Mouse (Mus musculus): ENCODE results near the gene Mrpl47.
"Not testable (repeated sequence)": the region's sequence is repeated elsewhere in the genome, so short reads cannot be mapped to it uniquely, and the experiment has no call there.

Mrpl47 gene

DNA sequence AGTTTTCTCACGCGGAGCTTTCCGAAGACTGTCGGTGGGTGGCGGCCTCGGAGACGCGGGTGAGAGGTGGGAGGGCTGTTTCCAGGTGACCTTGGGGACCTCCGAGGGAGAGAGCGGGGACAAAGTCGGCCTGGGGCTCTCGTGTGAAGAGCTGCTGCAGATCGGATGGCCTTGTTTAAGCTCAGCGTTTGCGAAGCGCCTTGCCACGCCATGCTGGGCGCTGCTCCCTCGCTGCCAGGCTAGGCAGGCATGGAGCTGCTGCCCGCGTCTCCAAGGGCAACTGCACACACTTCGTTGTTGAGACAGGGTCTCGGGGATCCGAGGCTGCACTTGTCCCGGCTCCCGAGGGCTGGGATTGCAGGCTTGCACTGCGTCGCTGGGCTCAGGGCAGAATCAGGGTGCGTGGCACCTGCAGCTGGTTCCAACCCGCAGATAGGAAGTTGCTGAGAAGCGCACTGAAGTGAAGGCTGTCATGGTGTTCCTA is at the start of gene Mrpl47:
Gene Mrpl47, minus strand, starts transcription at position 434 of the 484 bp plus-strand sequence.
- no peak for DNase-seq

DNA sequence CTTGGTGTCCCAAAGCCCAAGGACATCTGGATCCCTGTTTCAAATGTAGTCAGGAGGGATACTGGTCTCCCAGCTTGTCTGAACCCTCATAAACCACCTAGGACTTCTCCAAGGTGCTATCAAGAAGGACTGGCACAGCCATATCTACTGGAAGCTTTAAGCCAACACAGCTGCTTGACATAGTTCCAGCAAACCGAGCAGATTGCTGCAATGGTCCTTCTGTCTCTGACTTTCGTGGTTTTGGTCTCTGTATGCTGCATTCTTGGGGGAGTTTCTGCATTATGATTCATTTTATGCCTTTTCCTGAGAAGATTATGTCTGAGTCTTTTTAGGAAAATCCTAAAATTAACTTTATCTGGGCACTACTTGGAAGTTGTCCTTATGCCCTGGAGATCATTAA is 33.4 kb upstream of the Mrpl47 start:
- DNase-seq: no peak

DNA sequence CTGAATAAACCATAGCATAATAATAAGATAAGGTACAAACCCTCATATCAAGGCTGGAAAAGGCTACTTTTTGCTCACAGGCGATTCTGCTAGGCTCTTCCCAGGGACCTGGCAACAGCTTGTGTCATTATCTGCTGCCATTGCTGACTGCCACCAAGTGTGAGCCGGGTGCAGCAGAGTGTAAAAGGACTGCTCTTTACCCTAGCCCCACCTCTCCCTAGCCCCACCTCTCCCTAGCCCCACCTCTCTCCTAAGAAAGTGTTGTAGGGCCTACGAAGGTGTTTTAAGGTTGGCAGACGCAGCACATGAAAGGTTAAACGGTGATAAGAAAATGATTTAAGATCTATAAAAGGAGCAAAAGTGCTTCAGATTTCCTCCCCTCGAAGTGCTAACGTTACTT is 26.5 kb upstream of the Mrpl47 start:
- no peak for DNase-seq

- no peak for DNase-seq
Observed at GRCm38 (mm10) chr3:32762962-32763361, 25.6 kb upstream of the Mrpl47 start.

GRCm38 (mm10) chr3:32759212-32759611 is 21.8 kb upstream of the Mrpl47 start:
- no peak for DNase-seq

DNA sequence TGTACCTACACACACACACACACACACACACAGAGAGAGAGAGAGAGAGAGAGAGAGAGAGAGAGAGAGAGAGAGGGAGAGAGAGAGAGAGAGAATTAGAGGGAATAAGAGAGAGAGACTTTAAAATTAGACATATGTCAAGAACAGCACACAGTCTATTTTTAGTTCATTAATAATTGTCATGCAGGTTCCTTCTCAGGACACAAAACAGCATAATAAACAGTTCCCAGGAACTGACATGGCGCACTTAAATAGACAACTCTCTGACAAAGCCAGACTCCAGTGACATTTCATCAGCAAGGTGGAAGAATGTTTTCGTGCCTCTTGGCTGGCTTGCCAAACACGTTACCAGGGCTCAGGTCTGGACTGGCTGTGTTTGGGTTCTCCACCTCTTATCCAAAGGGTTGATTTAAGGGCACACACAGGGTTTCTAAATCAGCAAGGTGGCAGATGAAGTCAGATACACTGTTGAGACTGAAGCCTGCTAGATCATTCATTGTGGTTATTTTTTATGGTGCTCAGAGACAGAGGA is 17.0 kb upstream of the Mrpl47 start:
- no peak for DNase-seq

DNA sequence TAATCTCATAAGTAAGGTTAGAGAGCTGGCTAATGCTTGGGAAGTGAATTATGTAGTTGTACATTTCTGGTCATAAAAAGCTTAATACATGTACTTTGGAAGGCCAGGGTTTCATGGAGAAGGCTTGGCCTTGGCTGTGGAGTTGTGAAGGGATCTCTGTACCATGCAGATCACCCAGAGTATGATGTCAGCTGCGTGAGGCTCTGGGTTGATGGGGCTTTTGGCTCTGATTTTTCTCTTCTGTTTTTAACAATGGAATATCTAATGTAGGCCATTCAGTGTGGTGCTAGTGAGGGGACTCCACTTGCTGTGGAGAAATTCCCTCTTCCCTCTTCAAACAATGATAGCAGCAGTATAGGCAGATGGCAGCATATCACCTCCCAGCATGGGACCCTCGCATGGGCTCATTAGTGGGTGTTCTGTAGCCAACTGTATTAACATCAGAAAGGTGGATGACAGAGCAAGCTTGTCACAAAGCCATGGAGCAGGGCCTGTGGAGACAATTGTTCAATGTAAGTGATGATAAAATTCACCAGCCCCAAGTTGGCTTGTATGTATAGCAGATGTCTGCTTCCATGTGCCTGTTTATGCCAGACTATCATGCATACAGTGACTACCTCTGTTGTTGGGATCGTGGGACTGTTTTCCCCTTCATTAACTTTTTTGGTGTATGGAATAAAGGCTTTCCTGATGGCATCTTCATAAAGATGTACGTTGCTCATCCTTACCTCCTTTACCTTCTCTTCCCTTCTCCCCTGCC is 12.6 kb upstream of the Mrpl47 start:
- peak in 1 of 2 experiments; percentile 35 for DNase-seq

DNA sequence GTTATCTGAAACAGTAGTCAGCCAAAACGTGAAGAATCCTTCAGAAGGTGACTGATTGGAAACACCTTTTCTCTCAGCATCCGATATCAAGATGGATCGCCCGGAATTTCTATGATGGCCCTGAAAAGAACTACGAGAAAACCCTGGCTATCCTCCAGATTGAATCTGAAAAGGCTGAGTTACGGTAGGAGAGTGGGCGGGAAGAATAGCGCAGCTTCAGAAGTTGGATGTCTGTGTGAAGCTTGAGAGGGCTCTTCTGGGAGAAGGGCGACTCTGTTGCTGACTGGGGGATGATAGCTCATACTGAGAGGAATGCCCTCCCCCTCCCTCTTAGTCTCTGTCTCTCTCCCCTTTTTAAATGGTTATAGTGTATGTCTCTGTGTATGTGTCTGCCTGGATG is 11.0 kb upstream of the Mrpl47 start:
- no peak for DNase-seq

DNA sequence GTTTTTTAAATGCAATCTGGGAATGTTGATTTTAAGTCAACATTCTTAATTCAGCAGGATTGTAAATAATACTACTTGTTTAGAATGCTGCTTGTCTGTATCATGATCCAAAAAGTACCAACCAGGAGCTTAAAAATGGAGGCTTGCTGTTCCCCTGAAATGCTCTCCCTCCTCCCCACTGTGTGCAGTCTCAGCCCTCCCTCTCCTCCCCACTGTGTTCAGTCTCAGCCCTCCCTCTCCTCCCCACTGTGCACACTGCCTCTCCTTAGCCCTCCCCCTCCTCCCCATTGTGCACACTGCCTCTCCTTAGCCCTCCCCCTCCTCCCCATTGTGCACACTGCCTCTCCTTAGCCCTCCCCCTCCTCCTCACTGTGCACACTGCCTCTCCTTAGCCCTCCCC is 8.0 kb upstream of the Mrpl47 start:
- DNase-seq: not testable (repeated sequence)

- no peak for DNase-seq
Observed at GRCm38 (mm10) chr3:32745001-32745400, 7.6 kb upstream of the Mrpl47 start.

- no peak for DNase-seq
Observed at GRCm38 (mm10) chr3:32742276-32742780, 4.9 kb upstream of the Mrpl47 start.

DNA sequence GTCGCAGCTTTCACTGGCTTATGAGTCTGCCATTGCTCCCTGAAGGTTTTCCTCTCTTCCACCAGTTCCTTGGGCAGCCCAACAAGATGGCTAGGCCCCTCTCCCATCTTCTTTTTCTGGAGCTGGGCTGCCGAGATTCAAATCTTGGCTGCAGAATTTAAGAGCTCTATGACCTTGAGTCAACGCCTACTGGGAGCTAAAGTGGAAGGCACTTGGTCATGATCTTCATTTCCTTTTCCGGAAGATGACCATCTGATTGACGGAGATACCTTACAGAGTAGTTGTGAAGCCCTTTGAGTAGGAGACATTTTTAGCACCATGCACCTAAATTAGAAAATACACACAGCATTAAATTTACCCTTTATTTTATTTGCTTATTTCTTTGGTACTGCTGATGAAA is 1.1 kb upstream of the Mrpl47 start:
- no peak for DNase-seq

- DNase-seq: peak; percentile 97 to 98
Observed at GRCm38 (mm10) chr3:32736244-32737171, 897 bp downstream of the Mrpl47 start, which contains the start of gene Ndufb5. Ndufb5 (plus strand) TSS chr3:32736990.

DNA sequence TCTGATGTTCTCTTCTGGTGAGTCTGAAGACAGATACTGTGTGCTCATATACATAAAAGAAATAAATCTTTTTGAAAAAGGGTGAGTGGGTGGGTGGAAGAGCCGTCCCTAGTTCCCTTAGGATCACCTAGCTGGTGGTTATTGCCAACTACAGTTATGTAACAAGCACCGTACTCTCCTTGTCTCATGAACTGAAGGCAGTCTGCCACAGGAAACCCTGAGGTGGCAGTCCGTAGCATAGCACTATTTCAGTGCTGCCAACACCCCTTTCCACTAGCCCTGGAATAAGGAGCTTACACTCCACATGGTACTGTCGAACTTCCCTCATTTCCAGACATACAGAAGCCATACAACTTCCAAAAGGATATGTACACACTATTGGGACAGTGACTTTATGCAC is 9.5 kb downstream of the Mrpl47 start:
- no peak for DNase-seq

DNA sequence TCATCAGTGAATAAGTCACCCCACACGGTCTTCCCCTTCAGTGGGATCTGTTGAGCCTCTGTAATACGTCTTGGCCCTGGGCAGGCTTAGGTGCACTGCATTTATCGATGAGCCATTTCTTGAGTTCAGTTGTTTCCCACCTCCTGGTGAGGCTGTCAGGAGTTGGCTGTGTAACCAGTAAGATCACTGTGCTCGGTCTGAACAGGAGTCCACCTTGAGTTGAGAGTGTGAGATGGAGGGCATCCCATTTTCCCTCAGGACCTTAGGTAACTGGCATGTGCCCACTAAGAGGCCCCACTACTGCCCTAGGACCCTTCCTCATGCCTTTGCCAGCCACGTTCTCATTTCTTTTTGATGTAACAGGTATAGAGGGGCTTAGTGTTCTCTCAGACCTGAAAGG is 11.5 kb downstream of the Mrpl47 start:
- no peak for DNase-seq

DNA sequence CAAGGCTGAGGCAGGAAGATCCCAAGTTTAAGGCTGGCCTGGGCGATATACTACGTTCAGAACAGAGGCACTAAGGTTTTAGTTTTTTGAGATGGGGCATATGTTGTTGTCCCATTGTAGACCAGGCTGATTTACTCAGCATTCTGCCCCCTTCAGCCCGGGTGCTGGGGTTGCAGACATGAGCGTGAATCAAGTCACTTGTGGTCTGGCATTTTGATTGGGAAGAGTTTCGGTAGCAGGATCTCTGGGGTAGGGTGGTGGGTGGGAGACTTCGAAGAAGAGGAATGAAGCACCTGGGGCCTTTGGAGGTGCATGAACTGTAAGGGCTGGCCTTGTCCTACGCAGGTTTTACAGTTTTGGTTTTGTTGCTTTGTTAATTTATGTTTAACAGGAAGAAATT is 13.2 kb downstream of the Mrpl47 start:
- no peak for DNase-seq

- DNase-seq: no peak
Observed at GRCm38 (mm10) chr3:32718271-32718670, 19.1 kb downstream of the Mrpl47 start.

- DNase-seq: not testable (repeated sequence)
Observed at GRCm38 (mm10) chr3:32717403-32717802, 20.0 kb downstream of the Mrpl47 start.

- no peak for DNase-seq
Observed at GRCm38 (mm10) chr3:32713711-32714110, 23.7 kb downstream of the Mrpl47 start.

- no peak for DNase-seq
Observed at GRCm38 (mm10) chr3:32709388-32709787, 28.0 kb downstream of the Mrpl47 start.

DNA sequence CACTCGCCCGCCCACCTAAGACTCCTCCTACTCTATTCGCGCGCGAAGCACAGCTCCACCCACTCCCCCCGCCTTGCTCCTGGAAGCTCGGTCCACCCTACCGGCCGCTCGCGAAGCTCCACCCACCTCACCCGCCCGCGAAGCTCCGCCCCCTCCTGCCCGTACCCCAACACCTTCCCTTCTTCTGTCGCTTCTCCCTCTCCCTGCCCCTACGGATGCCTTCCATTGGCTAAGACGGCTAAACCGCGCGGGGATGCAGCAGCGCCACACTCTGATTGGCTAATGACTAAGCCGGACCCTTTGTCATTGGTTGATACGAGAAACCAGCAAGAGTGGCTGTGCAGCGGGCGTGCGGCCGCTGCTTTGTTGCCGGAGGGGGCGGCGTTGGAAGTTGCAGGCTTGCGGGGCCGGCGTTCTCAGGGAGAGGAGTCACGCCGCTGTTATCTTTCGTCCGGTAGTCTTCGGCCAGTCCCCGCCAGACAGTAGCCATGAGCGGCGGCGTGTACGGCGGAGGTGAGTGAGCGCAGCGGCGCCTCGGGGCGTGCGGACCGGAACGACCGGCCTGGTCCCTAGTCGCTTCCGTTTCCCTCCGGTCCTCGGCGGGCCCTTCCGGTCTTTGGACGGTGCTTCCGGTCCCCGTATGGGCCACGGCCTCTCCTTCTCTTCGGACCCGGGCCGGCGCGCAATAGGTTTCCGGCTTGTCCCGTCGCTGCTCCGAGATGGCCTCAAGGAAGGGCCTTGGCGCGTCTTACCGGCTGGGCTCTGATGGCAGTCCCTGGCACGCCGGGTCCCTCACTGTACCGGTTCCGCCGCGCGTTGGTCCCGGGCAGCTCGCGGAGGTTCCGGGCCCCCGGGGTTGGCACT is 28.8 kb downstream of the Mrpl47 start:
- DNase-seq: peak; percentile 99 to 100

- no peak for DNase-seq
Observed at GRCm38 (mm10) chr3:32708052-32708367, 29.4 kb downstream of the Mrpl47 start.
